Mouse (Mus musculus) left cerebral cortex, adult 11 months (tissue): ENCODE results near the gene Ednra.
A peak's percentile ranks its signal among the peaks of the same experiment; 100 is the strongest.

Experiments
- DNase-seq: peaks from one replicate; pipeline ENCODE4 v3.0.0; 2022; ENCODE audit warnings: low spot score

The Ednra gene

GRCm38 (mm10) chr8:77650646-77651190, 73.5 kb downstream of the Ednra start:
- no peak for DNase-seq

- no peak for DNase-seq
Measured at GRCm38 (mm10) chr8:77640093-77640839, 84.0 kb downstream of the Ednra start.

GRCm38 (mm10) chr8:77637593-77637992, 86.7 kb downstream of the Ednra start:
- no peak for DNase-seq

- no peak for DNase-seq
Measured at GRCm38 (mm10) chr8:77634035-77634434, 90.2 kb downstream of the Ednra start.

GRCm38 (mm10) chr8:77633211-77633610, 91.1 kb downstream of the Ednra start:
- DNase-seq, result no peak

- DNase-seq, result no peak
Measured at GRCm38 (mm10) chr8:77630691-77631090, 93.6 kb downstream of the Ednra start.

- DNase-seq, result peak; percentile 28
Measured at GRCm38 (mm10) chr8:77629858-77630537, 94.3 kb downstream of the Ednra start.

- DNase-seq, result no peak
Measured at GRCm38 (mm10) chr8:77623677-77624209, 100.5 kb downstream of the Ednra start.

- no peak for DNase-seq
Measured at GRCm38 (mm10) chr8:77617916-77618315, 106.3 kb downstream of the Ednra start.
